Mouse (Mus musculus) MEL (cell line): ENCODE measurements around the gene Nup93.

Source experiments
- CTCF ChIP-seq, 3 experiments: IDR thresholded peaks in 2 of 3; conservative IDR thresholded peaks in 1 of 3; 2 replicates each; pipeline ENCODE4 v1.5.1; 2011 to 2012; ENCODE audit warnings: low read length in 3 of 3, low read depth in 2 of 3, mild to moderate bottlenecking in 2 of 3, improper control_type of control experiment in 1 of 3, inconsistent platforms in 1 of 3, mixed read lengths in 1 of 3, moderate library complexity in 1 of 3; ENCODE audit not compliant: control insufficient read depth in 1 of 3, insufficient read depth in 1 of 3, poor library complexity in 1 of 3, severe bottlenecking in 1 of 3
- ELF1 ChIP-seq: IDR thresholded peaks from 2 replicates; pipeline ENCODE4 v1.6.1; 2014; ENCODE audit warnings: low read depth, mild to moderate bottlenecking, inconsistent platforms, low read length, improper control_type of control experiment, moderate library complexity
- EP300 ChIP-seq, 2 experiments: IDR thresholded peaks; 2 replicates each; pipeline ENCODE4 v1.6.1; 2011; ENCODE audit warnings: improper control_type of control experiment in 2 of 2, low read length in 2 of 2, low read depth in 1 of 2, mild to moderate bottlenecking in 1 of 2
- ETS1 ChIP-seq: IDR thresholded peaks from 2 replicates; pipeline ENCODE4 v1.6.1; 2012; ENCODE audit warnings: low read depth, mild to moderate bottlenecking, inconsistent platforms, low read length, improper control_type of control experiment, moderate library complexity
- GABPA ChIP-seq: IDR thresholded peaks from 2 replicates; pipeline ENCODE4 v1.6.1; 2012; ENCODE audit warnings: low read depth, mild to moderate bottlenecking, inconsistent platforms, low read length, improper control_type of control experiment, moderate library complexity
- HCFC1 ChIP-seq: IDR thresholded peaks from 2 replicates; pipeline ENCODE4 v1.6.1; 2012; ENCODE audit warnings: low read depth, mild to moderate bottlenecking, inconsistent platforms, low read length, improper control_type of control experiment, moderate library complexity
- MAX ChIP-seq: IDR thresholded peaks from 2 replicates; pipeline ENCODE4 v1.6.1; 2011; ENCODE audit warnings: low read length, improper control_type of control experiment
- MEF2A ChIP-seq: IDR thresholded peaks from 2 replicates; pipeline ENCODE4 v1.6.1; 2014; ENCODE audit warnings: low read depth, mild to moderate bottlenecking, inconsistent platforms, low read length, improper control_type of control experiment; ENCODE audit not compliant: poor library complexity, insufficient replicate concordance, severe bottlenecking; ENCODE audit errors: extremely low read depth
- MXI1 ChIP-seq: IDR thresholded peaks from 2 replicates; pipeline ENCODE4 v1.6.1; 2011; ENCODE audit warnings: mild to moderate bottlenecking, low read depth, low read length, improper control_type of control experiment
- MYC ChIP-seq: IDR thresholded peaks from 2 replicates; pipeline ENCODE4 v1.6.1; 2011; ENCODE audit warnings: low read depth, mild to moderate bottlenecking, low read length, improper control_type of control experiment, moderate library complexity
- POLR2A ChIP-seq, 2 experiments: IDR thresholded peaks; 2 replicates each; pipeline ENCODE4 v1.6.1; 2011 to 2012; ENCODE audit warnings: low read length in 2 of 2, mild to moderate bottlenecking in 2 of 2, control low read depth in 1 of 2, improper control_type of control experiment in 1 of 2, low read depth in 1 of 2, moderate library complexity in 1 of 2; ENCODE audit not compliant: control insufficient read depth in 1 of 2, insufficient read depth in 1 of 2, poor library complexity in 1 of 2
- USF1 ChIP-seq: IDR thresholded peaks from 2 replicates; pipeline ENCODE4 v1.6.1; 2014; ENCODE audit warnings: low read depth, mild to moderate bottlenecking, inconsistent platforms, low read length, improper control_type of control experiment, moderate library complexity
- ZC3H11A ChIP-seq: IDR thresholded peaks from 2 replicates; pipeline ENCODE4 v1.6.1; 2012; ENCODE audit warnings: low read depth, mild to moderate bottlenecking, inconsistent platforms, low read length, improper control_type of control experiment
- ZNF384 ChIP-seq: IDR thresholded peaks from 2 replicates; pipeline ENCODE4 v1.6.1; 2012; ENCODE audit warnings: low read depth, mild to moderate bottlenecking, inconsistent platforms, low read length, improper control_type of control experiment

DNA sequence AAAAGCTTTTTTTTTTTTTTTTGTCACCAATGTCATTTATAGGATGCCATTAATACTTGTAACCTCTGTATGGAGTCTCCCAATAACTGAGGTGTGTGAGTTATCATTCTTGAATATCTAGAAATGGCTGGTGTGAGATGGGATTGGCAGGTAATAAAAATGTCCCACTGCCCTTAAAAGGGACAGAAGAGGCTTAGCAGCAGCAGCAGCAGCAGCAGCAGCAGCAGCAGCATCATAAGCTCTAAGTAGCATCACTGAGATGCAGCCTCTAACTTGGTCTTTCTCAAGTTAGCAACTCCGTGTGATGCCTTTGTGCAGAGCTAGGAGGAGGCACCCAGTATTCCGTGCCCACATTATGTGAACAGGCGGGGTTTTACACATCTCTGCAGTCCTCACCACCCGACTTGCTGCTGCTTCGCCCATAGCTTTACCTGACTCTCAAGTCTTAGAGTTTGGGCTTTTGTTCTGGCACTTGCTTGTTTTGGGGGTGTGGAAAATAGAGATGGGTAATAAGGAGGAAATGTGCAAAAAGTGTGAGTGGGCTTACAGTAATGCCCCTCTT lies 59.0 kb downstream of the Nup93 start:
- TF ChIP-seq MAX (no peak), MYC (no peak), MEF2A (no peak), MXI1 (no peak), CTCF (IDR thresholded peaks at IDR 0.05 in 2 of 3, conservative IDR thresholded peaks at IDR 0.05 in 1 of 3; ENCODE audit: control insufficient read depth in 1 of 3, insufficient read depth in 1 of 3, low read depth in 2 of 3, low read length in 3 of 3, poor library complexity in 1 of 3, severe bottlenecking in 1 of 3) (no peak), ZC3H11A (no peak), GABPA (no peak), EP300 (IDR thresholded peaks at IDR 0.05; ENCODE audit: low read depth in 1 of 2, low read length in 2 of 2) (no peak), HCFC1 (no peak), POLR2A (IDR thresholded peaks at IDR 0.05; ENCODE audit: control insufficient read depth in 1 of 2, insufficient read depth in 1 of 2, low read depth in 1 of 2, low read length in 2 of 2, poor library complexity in 1 of 2) (no peak), ETS1 (no peak), ELF1 (no peak), ZNF384 (no peak), USF1 (no peak)
